Mouse (Mus musculus) neural tube, embryonic 11.5 days (tissue): ENCODE data around the gene Pgrmc2. TPM values are rescaled to one million over a fixed set of nuclear protein-coding genes. Genes with fewer than 3 reads are reported as not detected.
A peak's percentile ranks its signal among the peaks of the same experiment; 100 is the strongest.

Source experiments
- ATAC-seq: fragments of 200-750 bp; cut with Nextera tagmentation; 2 replicates; pipeline ENCODE4 v1.8.0; 2017; ENCODE audit warnings: moderate number of reproducible peaks, mild to moderate bottlenecking, moderate TSS enrichment, moderate library complexity; ENCODE audit not compliant: insufficient read depth, low FRiP score, low TSS enrichment
- DNase-seq: peaks from one replicate; pipeline ENCODE4 v3.0.0-alpha.2; 2015; ENCODE audit warnings: low spot score
- H3K27ac ChIP-seq: fragments of 300-500 bp; sonication (generic); 2 replicates; pipeline ENCODE4 v1.5.1; 2014; ENCODE audit warnings: low read depth, mild to moderate bottlenecking, low read length
- H3K27me3 ChIP-seq: fragments of 300-500 bp; sonication (generic); 2 replicates; pipeline ENCODE4 v1.6.1; 2014; ENCODE audit warnings: mild to moderate bottlenecking, low read length, mixed read lengths; ENCODE audit not compliant: control insufficient read depth, insufficient read depth
- H3K36me3 ChIP-seq: fragments of 300-500 bp; sonication (generic); 2 replicates; pipeline ENCODE4 v1.6.1; 2014; ENCODE audit warnings: mild to moderate bottlenecking, low read length, moderate library complexity, mixed read lengths; ENCODE audit not compliant: control insufficient read depth, insufficient read depth
- H3K4me1 ChIP-seq: fragments of 300-500 bp; sonication (generic); 2 replicates; pipeline ENCODE4 v1.6.1; 2014; ENCODE audit warnings: low read length, mixed read lengths; ENCODE audit not compliant: control insufficient read depth, insufficient read depth
- H3K4me2 ChIP-seq: fragments of 300-500 bp; sonication (generic); 2 replicates; pipeline ENCODE4 v1.6.1; 2014; ENCODE audit warnings: low read depth, mild to moderate bottlenecking, moderate library complexity
- H3K4me3 ChIP-seq: fragments of 300-500 bp; sonication (generic); 2 replicates; pipeline ENCODE4 v1.5.1; 2014; ENCODE audit warnings: low read depth, low read length
- H3K9ac ChIP-seq: fragments of 300-500 bp; sonication (generic); 2 replicates; pipeline ENCODE4 v1.6.1; 2014; ENCODE audit warnings: mild to moderate bottlenecking, low read length
- H3K9me3 ChIP-seq: fragments of 300-500 bp; sonication (generic); 2 replicates; pipeline ENCODE4 v1.6.1; 2016; ENCODE audit warnings: low read length; ENCODE audit not compliant: control insufficient read depth
- WGBS: fragments of 180-500 bp; shearing (Covaris S2); extraction: QIAGEN DNeasy Blood & Tissue Kit; methylation state at CpG from one replicate; pipeline ENCODE4 v1.1.7; 2014; 5-methylcytosine and 5-hydroxymethylcytosine counted together
- polyA plus RNA-seq: library from polyadenylated mRNA; unstranded; fragments of >200 nt; fragmentation: Nextera tagmentation; extraction: Ambion mirVana; gene quantifications from 2 replicates; pipeline ENCODE4 v1.2.1, GENCODE M21; 2014

Gene Pgrmc2
- polyA plus RNA-seq, 1 experiment from 2014 or later, result 27.6 TPM

DNA sequence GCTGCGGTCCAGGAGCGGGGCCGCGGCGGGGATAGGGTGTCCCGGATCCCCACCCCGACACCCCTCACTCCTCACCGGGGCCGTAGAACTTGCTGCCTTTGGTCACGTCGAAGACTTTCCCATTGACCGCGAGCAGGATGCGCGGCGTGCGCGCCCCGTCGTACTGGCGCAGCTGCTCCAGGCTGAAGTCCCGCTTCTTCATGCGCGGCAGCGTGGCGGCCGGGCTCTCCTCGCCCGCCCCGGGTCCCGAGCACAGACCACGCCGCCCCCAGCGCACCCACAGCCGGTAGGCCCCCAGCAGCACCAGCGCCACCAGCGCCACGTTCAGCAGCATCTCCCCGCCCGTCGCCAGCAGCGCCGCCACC is 344 bp downstream of the Pgrmc2 start:
- Histone ChIP-seq H3K9ac (peak overlapping the region; percentile 78), H3K4me3 (peak overlapping the region; percentile 92), H3K4me2 (peak overlapping the region; percentile 79), H3K27me3 (no peaks in the 10 kb centered on the region), H3K27ac (peak overlapping the region; percentile 62; the same call in 1 of the 2 replicates), H3K4me1 (peaks cover 11% of the 10 kb centered on the region), H3K36me3 (no peaks in the 10 kb centered on the region), H3K9me3 (no peaks in the 10 kb centered on the region)
- DNase-seq (no peak), ATAC-seq (peak; percentile 58)
- 0% methylated on average over 36 of the region's 43 CpGs for WGBS

- H3K9ac ChIP-seq, result peak overlapping the region; percentile 78
- H3K4me2 ChIP-seq, result peak overlapping the region; percentile 79
- no peak overlapping the region for H3K27ac ChIP-seq
- 2% methylated on average over 23 of the region's 23 CpGs for WGBS
- no peak for ATAC-seq
- H3K4me1 ChIP-seq, result peaks cover 11% of the 10 kb centered on the region
- no peaks in the 10 kb centered on the region for H3K9me3 ChIP-seq
- no peaks in the 10 kb centered on the region for H3K36me3 ChIP-seq
- H3K4me3 ChIP-seq, result peak overlapping the region; percentile 92
- DNase-seq, result peak; percentile 37
- no peaks in the 10 kb centered on the region for H3K27me3 ChIP-seq
Observed at GRCm38 (mm10) chr3:41081474-41082301, 1.2 kb downstream of the Pgrmc2 start.

GRCm38 (mm10) chr3:41080724-41081123 is 2.1 kb downstream of the Pgrmc2 start:
- Histone ChIP-seq H3K27me3 (no peaks in the 10 kb centered on the region), H3K9ac (no peak overlapping the region), H3K27ac (no peak overlapping the region), H3K36me3 (no peaks in the 10 kb centered on the region), H3K4me3 (no peak overlapping the region), H3K9me3 (no peaks in the 10 kb centered on the region), H3K4me2 (peak overlapping the region; percentile 79), H3K4me1 (peaks cover 11% of the 10 kb centered on the region)
- no peak for ATAC-seq
- 41% methylated on average over 3 of the region's 3 CpGs for WGBS
- no peak for DNase-seq

GRCm38 (mm10) chr3:41078673-41079072 is 4.2 kb downstream of the Pgrmc2 start:
- no peak overlapping the region for H3K9ac ChIP-seq

DNA sequence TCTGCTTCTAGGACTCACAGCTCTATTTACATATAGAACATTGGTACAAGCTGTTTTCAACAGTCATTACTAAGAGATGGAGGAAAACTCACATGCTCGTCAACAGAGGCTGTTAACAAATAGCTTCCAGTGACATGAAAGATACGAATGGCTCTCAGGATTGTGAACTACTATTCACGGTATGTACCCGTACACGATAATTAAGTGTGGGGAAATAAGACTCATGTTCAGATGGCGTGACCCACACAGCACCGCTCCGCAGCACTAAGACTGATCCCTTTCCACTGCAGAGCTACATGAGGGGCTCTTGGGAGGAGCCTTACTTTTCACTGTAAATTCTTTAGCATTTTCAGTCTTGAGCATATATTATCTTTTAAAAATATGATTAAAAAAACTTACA is 7.5 kb downstream of the Pgrmc2 start:
- no peak for DNase-seq
- ATAC-seq, result no peak
- Histone ChIP-seq H3K27ac (no peak overlapping the region), H3K4me3 (no peak overlapping the region), H3K36me3 (no peaks in the 10 kb centered on the region), H3K9ac (no peak overlapping the region), H3K27me3 (no peaks in the 10 kb centered on the region), H3K4me2 (no peak overlapping the region), H3K4me1 (no peaks in the 10 kb centered on the region; the same call in 1 of the 2 replicates), H3K9me3 (no peaks in the 10 kb centered on the region)
- 89% methylated on average over 8 of the region's 8 CpGs for WGBS

More at GRCm38 (mm10) chr3:41078673-41079072, 4.2 kb downstream of the Pgrmc2 start:
- ATAC-seq (no peak), DNase-seq (no peak)
- 93% methylated on average over 2 of the region's 2 CpGs for WGBS
- no peaks in the 10 kb centered on the region for H3K27me3 ChIP-seq
- H3K27ac ChIP-seq, result no peak overlapping the region
- H3K9me3 ChIP-seq, result no peaks in the 10 kb centered on the region
- no peak overlapping the region for H3K4me3 ChIP-seq
- H3K4me1 ChIP-seq, result peaks cover 11% of the 10 kb centered on the region
- no peak overlapping the region for H3K4me2 ChIP-seq
- no peaks in the 10 kb centered on the region for H3K36me3 ChIP-seq

GRCm38 (mm10) chr3:41070519-41070918 is 12.3 kb downstream of the Pgrmc2 start:
- DNase-seq (no peak), ATAC-seq (no peak)
- no peaks in the 10 kb centered on the region; the same call in 1 of the 2 replicates for H3K36me3 ChIP-seq
- H3K4me1 ChIP-seq, result no peaks in the 10 kb centered on the region
- no peak overlapping the region for H3K4me3 ChIP-seq
- no peaks in the 10 kb centered on the region for H3K27me3 ChIP-seq
- no peak overlapping the region for H3K27ac ChIP-seq
- WGBS, result 78% methylated on average over 2 of the region's 2 CpGs
- H3K9me3 ChIP-seq, result no peaks in the 10 kb centered on the region
- H3K9ac ChIP-seq, result no peak overlapping the region
- no peak overlapping the region for H3K4me2 ChIP-seq

DNA sequence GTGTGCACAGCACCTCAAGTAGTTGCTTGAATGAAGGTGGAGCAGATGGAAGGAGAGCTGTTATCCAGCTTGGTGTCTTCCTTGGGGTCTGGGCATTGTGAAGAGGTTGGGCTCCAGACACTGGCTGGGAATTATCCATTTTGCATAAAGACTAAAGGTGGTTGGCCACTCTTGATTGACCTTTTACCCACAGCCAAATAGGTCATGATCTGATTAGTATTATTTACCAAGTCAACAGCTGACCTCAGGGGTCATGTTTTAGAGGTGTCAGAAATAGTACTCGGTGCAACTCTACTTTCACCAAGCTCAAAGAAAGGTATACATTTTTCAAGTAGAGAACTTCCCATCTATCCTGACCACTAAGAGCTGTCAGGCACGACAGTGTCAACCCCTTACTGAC is 17.5 kb downstream of the Pgrmc2 start:
- no peaks in the 10 kb centered on the region for H3K4me1 ChIP-seq
- ATAC-seq (no peak), DNase-seq (no peak)
- H3K4me3 ChIP-seq, result no peak overlapping the region
- H3K36me3 ChIP-seq, result no peaks in the 10 kb centered on the region; the same call in 1 of the 2 replicates
- no peak overlapping the region for H3K9ac ChIP-seq
- H3K27ac ChIP-seq, result no peak overlapping the region
- H3K4me2 ChIP-seq, result no peak overlapping the region
- no peaks in the 10 kb centered on the region for H3K27me3 ChIP-seq
- 89% methylated on average over 2 of the region's 2 CpGs for WGBS
- no peaks in the 10 kb centered on the region for H3K9me3 ChIP-seq

GRCm38 (mm10) chr3:41062758-41063157 is 20.1 kb downstream of the Pgrmc2 start:
- DNase-seq (no peak), ATAC-seq (no peak)
- no peaks in the 10 kb centered on the region for H3K9me3 ChIP-seq
- H3K4me3 ChIP-seq, result no peak overlapping the region
- no peaks in the 10 kb centered on the region for H3K27me3 ChIP-seq
- no peaks in the 10 kb centered on the region for H3K4me1 ChIP-seq
- H3K9ac ChIP-seq, result no peak overlapping the region
- no peaks in the 10 kb centered on the region; the same call in 1 of the 2 replicates for H3K36me3 ChIP-seq
- no peak overlapping the region for H3K27ac ChIP-seq
- H3K4me2 ChIP-seq, result no peak overlapping the region
- WGBS, result 85% methylated on average over 2 of the region's 2 CpGs
